Mouse (Mus musculus): ENCODE measurements at regions not wholly inside any gene's neighbourhood (a gene's known extent, or its start where the extent isn't known, plus 50 kb on each side); places are given as distances from the start of the nearest gene placed in this dataset.

- DNase-seq: no peak
These were observed 57.1 kb downstream of the Inhbb start for GRCm38 (mm10) chr1:119364901-119365300.

DNA sequence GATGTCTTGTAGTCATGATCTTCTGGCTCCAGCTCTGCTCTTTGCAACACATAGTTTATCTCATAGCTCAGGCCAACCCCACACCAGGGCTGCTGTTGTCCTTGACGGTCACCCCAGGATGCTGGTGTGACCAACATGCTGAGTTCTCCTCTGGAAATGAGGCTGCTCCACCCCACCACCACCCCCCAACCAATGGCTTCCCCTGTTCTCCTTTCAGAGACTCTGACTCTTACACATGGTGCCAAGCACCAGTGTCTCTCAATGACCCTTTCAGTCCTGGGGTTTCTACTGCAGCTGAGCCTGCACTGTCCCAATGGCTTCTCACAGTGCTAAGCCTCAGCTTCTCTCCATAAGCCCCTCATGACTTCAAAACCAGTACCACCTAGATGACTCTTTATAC, 64.0 kb downstream of the Inhbb start:
- DNase-seq: no peak

GRCm38 (mm10) chr1:119356916-119357315, 65.1 kb downstream of the Inhbb start:
- no peak for DNase-seq

GRCm38 (mm10) chr1:119355456-119355855, 66.6 kb downstream of the Inhbb start:
- DNase-seq: no peak

- DNase-seq: no peak
These were observed 70.5 kb downstream of the Inhbb start for GRCm38 (mm10) chr1:119351567-119351966.

DNA sequence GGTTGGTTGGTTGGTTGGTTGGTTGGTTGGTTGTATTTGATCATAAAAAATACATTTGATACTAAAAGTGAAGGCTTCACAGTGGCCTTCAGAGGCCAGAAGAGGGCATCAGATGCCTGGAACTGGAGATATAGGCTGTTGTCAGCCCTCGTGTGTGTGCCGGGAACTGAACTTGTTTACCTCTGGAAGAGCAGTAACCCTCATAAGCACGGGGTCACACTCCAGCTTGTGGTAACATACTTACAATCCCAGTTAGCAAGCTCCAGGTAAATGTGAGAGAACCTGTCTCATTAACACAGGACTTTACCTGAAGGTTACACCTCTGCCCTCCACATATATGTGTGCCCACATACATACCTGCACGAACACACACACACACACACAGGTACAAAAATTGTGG, 71.2 kb downstream of the Inhbb start:
- no peak for DNase-seq

DNA sequence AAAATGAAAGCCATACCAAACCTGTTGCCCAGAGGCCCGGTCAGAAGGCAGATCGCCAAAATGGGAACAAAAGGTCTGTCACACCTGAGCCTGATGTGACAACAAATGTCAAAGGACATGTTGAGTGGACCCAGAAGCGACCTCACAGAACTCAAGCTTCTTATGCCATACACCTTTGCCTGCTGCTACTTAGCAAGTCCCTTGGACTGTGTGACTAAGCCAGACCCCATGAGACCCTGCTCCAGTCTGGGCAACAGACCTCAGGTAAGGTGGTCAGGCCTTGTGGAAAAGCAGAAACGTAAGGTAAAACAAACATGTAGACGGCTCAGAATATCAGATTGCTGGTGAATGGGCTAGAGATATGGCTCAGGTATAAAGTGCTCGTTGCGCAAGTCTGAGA, 71.8 kb downstream of the Inhbb start:
- DNase-seq: no peak

DNA sequence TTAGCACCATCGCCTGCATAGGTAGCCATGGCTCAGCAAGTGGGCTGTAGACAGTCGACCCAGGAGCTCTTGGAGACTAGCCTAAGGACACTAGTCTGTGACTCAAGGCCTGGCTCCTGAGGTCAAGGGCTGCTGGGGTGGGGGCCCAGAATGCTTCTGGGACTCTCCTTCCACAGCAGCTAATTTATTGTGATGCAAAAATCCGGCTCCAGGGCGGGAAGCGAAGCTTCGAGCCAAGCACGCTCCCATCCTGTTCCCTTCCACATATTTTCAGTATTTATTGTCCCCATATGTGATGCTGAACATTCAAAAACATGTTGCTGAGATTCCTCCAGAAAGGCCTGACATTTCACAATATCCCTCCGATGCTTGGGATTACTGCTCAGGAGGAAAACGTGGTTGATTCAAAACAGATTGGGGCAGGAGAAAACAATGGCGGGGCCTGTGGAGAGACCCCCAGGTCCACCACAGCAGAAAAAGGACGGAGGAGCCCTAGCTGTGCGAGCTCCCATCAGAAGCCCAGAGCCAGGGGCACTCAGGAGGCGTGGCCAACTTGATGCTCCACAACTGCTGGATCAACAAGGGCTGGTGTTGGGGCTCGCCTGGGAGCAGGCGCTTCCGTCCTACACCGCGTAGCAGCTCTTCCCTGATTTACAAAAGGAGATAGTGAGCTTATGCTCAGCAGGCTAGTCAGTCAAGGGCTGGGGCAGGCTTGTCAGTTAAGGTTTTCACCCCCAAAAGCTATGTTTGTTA, 73.4 kb downstream of the Inhbb start:
- no peak for DNase-seq

- no peak for DNase-seq
These were observed 74.3 kb downstream of the Inhbb start for GRCm38 (mm10) chr1:119347749-119348148.

GRCm38 (mm10) chr1:119346634-119347155, 75.4 kb downstream of the Inhbb start:
- DNase-seq: no peak

DNA sequence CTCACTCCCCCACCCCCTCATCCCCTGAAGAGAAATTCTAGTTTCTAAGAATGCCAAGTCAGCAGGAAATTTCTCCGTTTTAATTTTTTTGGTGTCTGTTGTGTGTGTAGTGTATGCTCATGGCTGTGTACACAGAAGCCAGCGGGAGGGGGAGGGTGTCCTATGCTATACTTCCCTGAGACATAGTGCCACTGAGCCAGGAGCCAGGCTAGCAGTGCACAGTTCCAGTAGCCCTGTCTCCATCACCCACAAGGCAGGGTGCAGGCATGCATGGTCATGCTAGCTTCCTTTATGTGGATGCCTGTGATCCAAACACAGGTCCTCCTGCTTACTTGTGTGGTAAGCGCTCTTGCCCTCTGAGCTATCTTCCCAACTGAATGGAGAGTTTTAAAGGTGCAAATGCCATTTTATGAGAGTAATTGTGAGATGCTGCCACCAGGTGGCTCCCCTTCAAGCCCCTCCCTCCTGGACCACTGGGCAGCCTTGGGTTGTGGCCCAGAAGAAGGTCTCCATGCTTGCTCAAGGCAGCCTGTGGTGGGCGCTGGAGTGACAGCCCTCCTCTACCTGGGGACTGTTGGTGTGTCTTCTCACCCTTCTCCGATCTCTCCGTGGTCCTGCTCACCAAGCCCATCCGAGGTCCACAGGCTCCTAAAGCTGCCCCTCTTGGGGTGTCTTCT, 76.8 kb downstream of the Inhbb start:
- DNase-seq: no peak

DNA sequence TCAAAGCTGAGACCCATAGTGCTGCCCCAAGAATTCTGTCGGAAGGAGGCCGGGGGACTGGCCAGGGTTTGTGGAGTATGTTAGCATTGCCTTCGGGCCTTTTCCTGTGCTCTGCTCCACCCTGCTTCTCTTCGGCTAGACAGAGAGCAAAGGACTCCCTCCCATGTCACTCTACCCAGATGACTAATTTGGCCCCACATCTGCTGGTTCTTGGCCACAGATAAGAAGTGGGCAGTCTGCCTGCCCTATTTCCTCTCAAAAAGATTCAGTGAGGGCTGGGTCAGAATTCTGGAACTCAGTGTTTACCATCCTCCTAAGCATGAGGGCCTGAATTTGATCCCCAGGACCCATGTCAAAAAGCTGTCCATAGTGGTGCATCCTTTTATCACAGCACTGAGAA, 78.0 kb downstream of the Inhbb start:
- DNase-seq: no peak

DNA sequence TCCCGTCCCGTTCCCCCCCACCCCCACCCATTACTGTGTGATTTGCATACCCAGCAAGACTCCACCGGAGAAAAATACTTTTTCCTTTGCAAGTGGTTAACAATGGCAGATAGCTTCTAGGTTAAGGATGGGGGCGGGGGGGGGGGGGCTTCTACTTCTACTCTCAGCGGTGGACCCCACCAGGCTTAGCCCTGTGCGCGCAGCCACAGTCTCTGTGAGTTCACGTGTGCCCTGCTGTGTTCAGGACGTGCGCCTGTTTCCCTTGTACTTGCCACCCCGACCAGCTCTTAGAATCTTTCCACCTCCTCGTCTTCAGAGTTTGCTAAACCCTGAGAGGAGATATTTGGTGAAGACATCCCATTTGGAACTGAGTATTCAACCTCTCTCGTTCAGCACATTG, 86.9 kb downstream of the Inhbb start:
- DNase-seq: no peak

- no peak for DNase-seq
These were observed 91.2 kb downstream of the Inhbb start for GRCm38 (mm10) chr1:119330751-119331326.

DNA sequence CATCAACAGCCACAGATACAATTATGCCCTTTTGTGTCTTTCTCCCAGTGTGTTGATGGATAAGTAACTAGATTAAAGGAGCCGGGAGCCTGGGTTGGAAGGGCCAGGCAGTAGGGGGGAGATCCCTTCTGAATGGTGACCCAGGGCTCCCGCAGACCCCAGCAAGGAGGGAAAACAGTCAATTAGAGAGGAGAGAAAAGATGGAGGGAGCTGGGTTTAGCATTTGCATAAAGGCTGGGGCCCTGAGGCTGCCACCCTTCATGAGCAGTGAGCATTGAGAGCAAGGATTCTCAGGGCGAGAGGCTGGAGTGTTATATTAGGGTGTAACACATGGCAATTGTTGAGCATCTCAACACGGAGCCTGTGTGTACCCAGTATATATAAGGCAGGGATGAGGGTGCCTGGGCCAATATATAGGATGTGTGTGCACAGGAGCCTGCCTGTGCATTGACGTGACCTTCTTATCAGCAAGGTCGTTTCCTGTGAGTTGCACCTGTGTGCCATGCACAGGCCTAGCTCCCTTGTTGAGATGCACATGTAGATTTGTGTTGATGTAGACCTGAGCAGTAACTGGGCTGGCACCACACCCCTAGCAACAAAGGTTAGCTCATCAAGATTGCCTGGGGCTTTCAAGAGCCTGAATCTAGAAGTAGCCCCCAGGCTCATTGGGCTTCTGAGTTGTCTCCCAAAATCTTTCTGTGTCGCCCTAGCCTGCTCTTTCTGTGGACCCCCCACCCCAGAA, 92.2 kb downstream of the Inhbb start:
- DNase-seq: no peak

DNA sequence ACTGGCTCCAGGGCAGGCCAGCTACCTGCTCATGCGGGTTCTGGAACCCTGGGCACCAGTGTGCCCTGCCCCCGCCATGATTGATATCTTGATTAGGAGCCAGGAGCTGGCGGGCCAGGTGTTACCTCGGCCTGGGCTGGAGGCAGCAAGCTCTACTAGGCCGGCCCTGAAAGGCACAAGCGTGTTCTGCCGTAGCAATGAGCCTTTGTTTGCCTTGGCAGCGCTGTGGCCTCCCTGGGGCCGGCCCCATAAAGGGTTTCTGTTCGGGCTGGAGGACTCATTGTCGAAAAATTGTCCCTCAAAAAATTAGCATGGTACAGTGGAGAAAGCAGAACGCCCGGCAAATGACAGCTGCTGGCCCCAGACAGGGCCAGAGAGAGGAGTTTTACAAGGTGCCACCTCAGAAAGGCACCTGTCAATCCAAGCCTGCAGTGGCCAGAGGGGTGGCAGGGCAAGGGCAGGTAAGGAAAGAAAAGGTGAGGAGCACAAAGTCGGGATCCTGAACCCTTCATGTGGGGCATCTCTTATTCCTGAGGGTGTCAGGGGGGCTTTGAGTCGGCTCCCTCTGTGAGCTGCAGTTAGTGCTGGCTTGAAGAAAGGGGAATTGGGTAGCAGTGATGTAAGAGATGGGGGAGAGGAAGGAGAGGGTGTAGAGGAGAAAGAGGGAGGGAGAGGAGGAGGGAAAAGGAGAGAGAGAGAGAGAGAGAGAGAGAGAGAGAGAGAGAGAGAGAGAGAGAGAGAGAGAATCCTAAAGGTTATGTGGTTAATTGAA, 92.9 kb downstream of the Inhbb start:
- DNase-seq: peak; percentile 17

GRCm38 (mm10) chr1:119324551-119324950, 97.5 kb downstream of the Inhbb start:
- no peak for DNase-seq

GRCm38 (mm10) chr1:119322279-119322995, 99.6 kb downstream of the Inhbb start:
- DNase-seq: no peak

GRCm38 (mm10) chr1:119321799-119322198, 100.2 kb downstream of the Inhbb start:
- DNase-seq: no peak

DNA sequence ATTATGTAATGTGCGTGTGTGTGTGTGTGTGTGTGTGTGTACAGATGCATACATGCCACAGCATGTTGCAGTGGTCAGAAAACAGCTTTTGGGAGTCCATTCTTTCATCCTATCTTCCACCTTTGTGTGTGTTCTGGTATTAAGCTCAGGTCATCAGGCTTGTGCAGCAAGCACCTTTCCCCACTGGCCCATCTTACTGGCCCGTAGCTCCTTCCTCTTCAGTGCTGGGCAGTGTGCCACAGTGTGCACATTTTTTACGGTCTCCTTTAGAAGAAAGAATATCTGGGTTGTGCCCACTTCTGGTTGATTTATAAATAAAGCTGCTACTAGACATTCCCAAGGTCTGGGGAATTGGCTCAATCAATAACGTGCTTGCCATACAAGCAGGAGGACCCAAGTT, 105.0 kb downstream of the Inhbb start:
- DNase-seq: no peak

GRCm38 (mm10) chr1:119308719-119309365, 113.2 kb downstream of the Inhbb start:
- DNase-seq: no peak

Measured in kidney, adult 18-20 months (tissue).